Mouse (Mus musculus) ovary, postnatal 14 days (tissue): Measurements from ENCODE around the gene Rxfp2.

Source experiments
- DNase-seq: peaks from one replicate; pipeline ENCODE4 v3.0.0; 2022; ENCODE audit warnings: low spot score

Rxfp2 gene

DNA sequence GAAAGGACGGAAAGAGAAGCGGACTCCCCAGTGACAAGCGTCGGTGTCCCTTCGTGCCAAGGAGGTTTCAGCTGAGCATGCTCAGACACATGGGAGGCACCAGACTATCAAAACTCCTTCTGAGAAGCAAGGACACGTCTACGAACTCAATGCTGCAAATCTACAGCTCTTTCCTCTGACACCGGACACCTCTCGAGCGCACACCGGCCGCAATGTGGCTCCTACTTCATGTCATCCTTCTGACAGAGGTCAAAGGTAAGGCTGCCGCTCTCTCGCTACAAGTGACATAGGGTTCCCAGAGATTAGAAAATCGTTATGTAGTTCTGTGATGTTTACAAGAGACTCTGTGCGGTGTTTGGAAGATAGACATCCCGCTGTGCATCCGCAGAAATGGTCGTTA is at the start of gene Rxfp2:
Rxfp2 (plus strand) TSS at position 20 of the 400 bp plus-strand sequence.
- no peak for DNase-seq

DNA sequence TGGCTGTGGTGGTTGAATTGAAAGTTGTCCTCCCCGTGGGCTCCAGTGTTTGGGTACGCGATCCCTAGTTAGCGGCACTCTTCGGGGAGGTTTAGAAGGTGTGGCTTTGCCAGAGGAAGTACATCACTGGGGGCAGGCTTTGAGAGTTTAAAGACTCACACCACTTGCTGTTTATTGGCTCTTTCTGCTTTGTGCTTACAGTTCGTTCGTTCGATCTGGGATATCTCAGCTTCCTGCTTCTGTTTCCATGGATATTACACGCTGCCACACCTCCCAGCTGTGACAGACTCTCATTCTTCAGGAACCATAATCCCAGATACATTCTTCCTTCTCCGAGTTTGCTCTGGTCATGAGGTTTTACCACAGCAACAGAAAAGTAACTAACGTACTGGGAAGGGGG is 48.2 kb upstream of the Rxfp2 start:
- no peak for DNase-seq

DNA sequence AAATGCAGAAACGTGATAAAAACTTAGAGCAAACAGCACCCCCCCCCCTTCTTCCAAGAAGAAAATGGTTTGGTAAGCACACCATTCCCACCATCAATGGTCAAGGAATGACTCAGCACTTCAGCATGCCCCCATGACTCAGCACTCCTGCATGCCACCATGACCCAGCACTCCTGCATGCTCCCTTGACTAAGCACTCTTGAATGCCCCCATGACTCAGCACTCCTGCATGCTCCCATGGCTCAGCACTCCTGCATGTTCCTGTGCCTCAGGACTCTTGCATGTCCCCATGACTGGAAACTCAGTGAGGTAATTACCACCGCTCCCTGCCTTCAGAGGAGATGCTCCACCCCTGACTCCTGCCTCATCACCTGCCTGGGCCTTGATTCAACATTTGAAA is 41.4 kb upstream of the Rxfp2 start:
- no peak for DNase-seq

DNA sequence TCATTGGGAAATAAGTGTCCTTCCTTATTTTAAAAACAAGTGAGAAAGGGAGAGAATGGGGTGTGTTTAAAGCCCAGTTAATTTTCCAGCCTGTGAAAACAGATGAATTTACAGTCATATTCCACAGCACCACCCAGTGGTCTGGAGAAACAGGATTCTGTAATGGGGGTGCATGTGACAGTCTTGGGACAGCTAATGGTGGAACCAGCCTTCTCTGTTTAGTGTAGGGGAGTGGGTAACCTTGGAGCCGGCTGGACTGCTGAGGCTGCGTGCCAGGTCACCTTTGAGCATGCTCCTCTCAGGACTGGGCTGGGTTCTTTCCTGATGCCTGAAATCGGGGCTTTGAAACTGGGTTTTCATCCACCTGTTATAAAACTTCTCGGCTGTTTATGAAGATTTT is 34.9 kb upstream of the Rxfp2 start:
- DNase-seq: peak; percentile 31

DNA sequence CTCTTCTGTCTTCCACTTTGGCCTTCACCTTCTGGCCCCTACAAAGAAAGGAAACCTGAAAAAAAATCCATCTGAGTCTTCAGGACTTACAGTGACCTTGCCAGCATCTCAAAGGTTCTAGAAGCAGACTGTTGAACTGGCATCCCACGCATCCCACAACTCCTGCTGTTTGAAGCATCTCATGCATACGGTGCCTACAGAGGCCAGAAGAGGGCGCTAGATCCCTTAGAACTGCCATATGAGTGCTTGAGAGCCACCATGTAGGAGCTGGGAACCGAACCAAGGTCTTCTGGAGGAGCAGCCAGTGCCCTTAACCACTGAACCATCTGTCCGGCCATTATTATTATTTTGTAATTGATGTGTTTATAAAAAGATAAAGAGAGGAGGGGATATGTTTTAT is 23.9 kb upstream of the Rxfp2 start:
- no peak for DNase-seq

DNA sequence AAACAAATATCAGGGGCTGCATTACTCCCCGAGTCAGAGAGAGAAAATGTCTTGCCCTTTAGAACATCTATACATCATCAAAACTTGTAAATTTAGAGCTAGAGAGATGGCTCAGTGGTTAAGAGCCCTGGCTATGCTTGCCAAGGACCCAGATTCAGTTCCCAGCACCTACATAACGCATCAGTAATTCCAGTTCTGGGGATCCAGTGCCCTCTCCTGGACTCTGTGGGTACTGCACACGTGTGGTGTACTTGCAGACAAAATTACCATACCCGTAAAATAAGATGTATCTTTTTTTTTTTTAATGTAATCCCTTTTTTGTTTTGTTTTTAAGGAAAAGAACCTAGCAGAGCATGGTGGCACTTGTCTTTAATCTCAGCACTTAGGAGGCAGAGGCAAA is 21.9 kb upstream of the Rxfp2 start:
- no peak for DNase-seq

DNA sequence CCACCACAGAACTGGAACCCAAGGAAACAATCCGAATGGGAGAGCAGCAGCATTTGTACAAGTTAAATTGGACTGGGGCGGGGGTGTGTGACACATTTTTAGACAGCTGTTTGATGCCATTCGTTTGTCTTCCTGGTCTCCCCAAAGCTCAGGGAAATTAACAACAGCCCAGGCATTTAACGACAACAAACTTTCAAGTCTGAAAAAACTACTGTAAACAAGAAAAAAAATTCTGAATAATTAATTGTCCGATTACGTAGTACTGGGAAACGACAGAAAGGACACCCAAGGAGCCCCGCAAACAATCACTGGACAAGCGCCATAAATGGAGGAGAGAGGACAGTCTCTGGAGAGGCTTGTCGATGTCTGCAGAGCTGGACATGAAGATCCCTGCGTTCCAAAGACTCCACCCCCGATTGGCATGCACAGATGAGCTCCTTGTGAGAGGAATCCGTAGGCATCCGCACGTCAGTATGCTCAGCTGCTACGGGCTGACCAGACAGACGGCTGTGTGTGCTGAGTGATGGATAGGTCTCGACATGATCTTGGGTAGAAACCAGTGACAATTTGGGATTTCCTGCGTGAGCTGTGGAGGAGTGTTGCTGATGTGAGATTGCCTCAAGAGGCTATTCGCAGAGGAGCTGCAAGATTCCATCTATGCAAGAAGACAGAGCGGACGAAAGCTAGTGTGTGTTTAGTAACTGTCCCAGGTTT is 21.0 kb upstream of the Rxfp2 start:
- DNase-seq: no peak

DNA sequence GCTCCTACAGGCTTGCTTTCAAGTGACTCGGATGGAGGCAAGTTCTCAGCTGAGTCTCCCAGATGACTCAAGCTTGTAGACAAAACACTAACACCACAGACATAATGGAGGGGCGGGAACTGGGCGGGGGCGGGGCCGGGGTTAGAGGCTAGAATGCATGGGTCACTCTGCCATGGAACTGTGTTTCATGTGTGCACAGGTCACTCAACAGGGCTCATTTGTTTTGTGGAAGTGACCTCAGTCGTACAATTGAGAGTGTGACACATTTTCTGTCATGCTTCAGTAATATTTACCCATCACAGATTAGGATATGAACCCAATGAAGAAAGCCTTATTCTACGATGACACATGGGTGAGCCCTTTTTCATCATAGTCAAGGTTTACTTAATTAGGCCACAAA is 20.2 kb upstream of the Rxfp2 start:
- DNase-seq: no peak

DNA sequence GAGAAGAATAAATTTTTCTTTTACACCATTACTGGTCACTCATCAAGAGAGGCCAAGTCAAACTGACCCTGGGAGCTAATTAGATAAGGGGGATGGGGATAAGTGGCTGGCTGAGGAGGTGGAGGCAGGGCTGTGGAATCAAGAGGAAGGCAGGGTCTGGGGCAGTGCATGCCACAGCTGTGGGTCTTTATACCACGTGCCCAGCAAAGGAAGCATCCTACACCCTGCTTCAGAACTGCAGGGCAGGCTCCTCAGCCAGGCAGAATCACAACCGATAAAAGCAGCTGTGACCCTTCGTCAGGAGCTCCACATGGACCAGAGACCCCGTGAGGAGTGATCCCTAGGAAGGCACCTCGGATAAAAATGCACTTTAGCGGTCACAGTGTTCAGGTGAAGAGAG is 13.1 kb upstream of the Rxfp2 start:
- no peak for DNase-seq

DNA sequence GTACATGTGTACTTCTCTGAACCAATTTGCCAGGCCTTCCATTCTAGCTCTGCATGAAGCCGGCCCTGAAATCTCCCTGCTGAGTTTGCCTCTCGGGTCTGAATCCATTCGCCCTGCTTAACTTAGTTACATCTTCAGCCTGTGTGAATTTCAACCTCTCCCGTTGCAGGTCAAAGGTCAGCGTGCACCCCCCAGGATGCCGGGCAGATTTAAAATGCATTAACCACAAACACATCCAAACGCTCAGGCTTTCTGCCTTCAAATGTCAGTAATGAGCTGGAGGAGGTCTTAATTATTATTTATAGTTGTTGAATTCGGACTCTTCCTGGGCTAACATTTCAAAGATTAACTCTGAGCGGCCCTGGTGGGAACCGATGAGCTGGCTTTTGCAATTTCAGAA is 1.6 kb upstream of the Rxfp2 start:
- no peak for DNase-seq

DNA sequence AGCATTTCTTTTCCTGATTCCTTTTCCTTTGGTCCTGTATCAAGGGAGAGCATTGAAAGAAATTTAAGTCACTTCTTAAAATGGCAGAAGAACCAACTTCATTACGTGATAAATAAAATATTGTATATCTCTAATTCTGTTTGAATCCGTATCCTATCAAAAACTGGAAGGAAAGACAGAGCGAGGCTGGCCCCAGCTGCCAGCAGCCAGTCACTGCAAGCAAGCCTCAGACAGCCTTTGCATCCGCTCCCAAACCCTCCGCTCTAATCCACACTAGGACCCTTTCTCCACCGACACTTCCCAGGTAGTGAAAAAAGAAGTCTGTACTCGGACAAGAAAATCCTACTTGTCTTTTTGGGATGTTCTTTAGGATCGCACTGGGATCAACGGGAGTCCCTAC is 803 bp upstream of the Rxfp2 start:
- DNase-seq: no peak

DNA sequence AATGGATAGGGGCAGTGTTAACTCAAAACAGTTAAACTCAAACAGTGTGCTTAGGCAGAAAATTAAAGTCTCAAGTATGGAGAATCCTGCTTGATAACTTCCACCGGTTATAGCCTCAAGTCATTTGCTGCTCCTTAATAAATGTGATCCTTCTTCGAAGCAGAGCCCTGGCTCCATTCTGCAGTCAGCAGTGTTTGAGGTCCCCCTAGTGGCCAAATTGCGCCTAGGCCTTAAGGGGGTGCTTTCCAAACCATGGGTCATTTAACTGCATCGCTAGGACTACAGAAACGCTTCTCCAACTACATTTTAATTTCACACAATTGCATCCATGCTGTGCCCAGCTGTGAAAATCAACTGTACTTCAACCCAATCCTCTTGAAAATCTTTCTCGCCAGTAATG is 2.4 kb downstream of the Rxfp2 start:
- DNase-seq: peak; percentile 83

DNA sequence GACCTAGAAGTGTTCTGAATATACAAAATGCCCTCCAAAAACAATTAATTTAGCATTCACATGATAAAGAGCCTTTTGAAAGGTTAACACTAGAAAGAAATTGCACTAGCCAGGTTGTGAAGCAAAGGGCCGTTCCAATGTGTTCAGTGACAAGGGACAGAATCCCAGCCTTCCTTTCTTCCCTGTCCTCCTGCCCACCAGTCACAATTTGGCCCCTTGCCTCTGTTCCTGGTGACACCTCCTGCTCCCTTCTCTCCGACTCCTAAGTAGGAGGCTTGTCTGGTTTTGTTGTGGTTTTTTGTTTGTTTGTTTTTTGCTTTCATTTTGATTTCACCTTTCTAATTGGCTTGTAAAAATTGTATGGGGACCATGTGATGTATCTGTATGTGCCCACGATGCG is 3.3 kb downstream of the Rxfp2 start:
- DNase-seq: no peak

DNA sequence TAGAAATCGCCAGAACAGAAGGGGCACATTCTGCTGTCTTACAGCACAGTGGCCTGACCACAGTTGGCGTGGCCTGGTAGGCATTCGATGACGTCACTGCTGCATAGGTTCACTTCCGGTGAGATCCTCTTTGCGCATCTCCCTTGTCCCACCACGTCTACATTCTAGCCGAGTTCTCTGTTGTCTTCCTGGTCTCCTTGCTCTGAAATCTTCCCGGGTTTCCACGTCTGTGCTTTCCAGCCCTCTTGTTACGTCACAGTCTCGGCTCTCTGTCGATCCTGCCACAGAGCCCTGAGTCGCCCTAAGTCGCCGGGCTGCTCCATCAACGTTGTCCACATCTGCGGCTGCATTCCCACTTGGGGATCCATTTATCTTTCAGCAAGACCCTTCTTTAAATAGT is 4.1 kb downstream of the Rxfp2 start:
- no peak for DNase-seq

DNA sequence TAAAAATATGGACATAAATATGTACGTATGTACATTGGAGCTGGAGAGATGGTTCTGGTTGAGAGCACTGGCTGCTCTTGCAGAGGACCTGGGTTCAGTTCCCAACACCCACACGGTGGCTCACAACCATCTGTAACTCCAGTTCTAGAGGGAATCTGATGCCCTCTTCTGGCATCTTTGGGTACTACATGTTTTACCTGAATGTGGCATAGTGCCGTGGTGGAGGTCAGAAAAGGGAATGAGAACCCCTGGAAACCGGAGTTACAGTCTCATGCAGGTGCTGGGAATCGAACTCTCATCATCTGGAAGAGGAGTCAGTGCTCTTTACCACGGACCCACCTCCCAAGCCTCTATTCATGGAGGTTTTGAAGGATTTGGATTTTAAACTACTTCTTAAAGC is 5.0 kb downstream of the Rxfp2 start:
- DNase-seq: no peak

DNA sequence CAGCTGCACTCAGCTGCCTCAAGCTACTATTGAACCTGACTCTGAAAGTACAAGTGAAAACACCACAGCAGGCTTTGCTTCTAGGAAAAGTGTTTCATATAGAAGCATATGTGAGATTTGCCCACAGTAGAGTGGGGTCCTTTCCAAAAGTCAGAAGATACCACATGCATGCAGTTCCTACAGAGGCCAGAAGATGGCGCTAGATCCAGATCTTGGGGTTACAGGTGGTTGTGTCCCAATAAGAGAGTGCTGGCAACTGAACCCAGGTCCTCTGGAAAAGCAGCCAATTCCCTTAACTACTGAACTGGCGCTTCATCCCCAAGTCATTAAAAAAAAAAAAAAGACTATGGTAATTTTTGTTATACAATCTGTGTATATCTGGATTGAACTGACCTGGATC is 5.7 kb downstream of the Rxfp2 start:
- no peak for DNase-seq

DNA sequence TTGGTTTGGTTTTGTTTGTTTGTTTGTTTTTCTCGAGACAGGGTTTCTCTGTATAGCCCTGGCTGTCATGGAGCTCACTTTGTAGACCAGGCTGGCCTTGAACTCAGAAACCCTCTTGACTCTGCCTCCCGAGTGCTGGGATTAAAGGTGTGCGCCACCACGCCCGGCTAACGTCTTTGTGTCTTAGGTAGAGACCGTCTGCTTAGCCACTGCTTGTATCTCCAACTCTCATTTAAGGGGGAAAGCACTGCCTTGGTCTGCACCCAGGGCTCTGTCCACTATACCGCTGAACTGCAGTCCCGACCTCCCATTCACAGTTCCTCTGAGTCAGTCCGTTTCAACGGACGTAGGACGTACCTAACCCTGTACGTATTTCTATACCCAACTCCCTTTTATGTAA is 6.4 kb downstream of the Rxfp2 start:
- DNase-seq: no peak

DNA sequence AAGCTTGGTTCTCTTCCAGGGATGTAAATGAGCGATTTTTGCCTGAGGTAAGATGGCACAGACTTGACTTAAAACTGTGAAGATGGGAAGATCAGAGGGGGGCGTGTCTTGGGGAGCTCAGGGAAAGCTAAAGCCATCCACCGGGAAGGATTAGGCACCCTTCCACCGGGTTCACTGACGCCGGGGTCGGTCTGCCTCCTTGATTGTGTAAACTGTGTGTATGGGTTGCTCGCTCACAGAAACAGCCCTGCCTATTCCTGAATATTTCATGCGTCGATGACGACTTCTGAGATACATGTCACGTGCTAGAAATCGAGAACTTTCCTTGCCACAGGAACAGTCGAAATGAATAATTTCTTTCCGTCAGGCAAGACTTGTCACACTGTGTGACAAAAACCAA is 6.9 kb downstream of the Rxfp2 start:
- DNase-seq: no peak

DNA sequence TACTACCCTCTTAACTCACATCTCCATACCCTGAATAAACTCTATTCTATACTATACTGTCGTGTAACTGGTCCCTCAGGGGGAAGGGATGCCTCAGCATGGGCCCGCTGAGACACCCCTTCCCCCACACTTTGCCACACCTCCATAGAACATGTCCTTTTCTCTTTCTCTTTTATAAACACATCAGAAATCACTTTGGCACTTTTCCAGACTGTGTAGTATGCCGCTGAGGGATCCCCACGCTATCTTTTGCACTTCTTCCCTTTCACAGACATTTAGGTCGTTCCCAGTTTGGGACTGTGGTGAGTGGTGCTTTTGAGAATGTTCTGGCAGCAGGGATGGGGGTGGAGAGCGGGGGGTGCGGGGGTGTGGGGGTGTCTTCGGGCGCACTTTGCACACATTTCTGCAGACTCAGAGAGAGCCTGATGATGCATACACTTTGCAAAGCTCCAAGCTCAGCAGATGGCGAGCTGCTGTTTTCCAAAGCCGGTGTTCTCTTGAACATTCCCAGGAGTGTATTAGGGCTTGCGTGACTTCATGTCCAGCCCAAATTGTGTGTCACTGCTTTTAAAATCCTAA is 8.1 kb downstream of the Rxfp2 start:
- no peak for DNase-seq

DNA sequence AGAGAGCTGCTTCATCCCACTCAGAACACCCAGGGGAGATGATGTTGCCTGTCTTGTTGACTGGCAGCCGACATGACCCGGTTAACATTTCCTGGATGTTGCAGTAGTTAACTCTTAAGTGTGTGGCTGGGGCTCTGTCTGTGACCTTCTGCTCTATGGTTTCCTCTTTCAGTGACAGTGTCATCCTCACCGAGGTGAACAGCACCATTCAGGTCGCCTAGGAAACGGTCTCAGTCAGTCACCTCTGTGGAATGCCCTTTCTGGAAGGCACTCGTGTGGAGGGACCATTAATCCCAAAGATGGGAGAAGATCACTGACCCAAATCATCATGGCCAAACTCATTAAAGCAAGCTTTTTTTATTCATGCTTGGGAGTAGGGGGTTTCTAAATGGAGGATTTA is 12.7 kb downstream of the Rxfp2 start:
- DNase-seq: no peak

DNA sequence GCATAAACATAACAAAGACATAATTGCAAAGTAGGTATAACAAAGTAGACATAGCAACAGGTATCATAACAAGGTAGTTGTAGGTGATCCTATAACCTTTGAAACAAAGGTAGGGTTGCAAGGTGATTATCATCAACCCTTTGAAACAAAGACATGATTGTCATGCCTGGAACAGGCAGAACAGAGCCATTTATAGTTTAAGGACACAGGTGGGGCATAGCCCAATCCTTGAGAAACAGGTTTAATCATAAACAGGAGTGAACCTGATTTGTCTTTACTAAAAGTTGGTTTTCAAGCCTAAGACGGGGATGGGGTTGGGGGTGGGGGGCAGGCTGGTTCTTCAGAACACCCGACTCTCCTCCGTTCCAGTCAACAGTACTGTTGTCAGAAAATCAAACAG is 13.2 kb downstream of the Rxfp2 start:
- no peak for DNase-seq

DNA sequence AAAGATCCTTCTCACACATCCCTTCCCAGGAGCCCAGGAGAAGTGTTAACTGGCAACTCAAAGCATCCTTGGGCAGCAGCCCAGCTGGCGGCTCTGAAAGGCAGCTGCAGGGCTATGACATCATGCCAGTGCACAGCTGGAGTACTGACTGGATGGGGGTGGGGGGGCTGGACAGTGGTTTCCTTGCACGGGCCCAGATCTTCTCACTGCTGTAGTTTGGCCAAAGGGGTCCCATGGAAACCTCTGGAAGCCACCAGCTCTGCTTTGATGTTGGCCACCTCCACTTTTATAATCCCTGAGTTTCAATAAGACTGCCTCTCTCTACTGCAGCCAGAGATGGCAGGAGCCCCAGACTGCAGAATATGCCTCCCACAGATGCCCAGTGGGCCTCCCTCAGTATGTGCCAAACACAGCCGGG is 13.6 kb downstream of the Rxfp2 start:
- DNase-seq: peak; percentile 18

DNA sequence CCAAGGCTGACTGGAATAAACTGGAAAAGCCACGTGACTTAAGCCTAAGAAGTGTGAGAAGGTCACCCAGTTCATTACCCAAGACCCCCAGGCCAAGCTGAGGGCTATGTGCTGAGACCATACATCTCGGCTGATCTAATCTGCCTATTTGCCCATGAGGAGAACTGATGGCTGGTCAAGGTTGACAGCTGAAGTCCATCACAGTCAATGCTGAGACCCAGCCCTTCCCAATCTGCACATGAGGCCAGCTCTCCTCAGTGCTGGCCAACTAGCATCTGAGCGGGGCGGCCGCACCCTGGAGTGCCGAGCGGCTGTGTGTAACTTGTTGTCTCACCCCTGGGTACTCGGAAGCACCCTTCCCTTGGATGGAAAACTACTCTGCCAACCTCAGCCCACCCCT is 17.8 kb downstream of the Rxfp2 start:
- DNase-seq: no peak

DNA sequence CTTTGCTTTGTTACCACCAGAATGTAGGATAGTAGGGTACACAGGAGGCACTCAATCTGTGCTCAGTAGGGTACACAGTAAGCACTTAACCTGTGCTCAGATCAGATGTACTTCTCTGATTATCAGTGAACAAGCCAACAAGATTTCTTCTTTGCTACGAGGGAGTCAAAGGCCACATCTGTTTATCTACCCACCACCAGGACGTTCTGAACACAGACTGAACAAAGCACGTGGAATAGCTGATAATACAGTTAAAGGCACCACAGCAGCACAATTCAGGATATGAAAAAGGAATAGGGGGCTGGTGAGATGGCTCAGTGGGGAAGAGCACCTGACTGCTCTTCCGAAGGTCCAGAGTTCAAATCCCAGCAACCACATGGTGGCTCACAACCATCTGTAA is 18.4 kb downstream of the Rxfp2 start:
- no peak for DNase-seq
